Mouse (Mus musculus): ENCODE results near the gene Sept1.

Gene Sept1

GRCm38 (mm10) chr7:127218670-127219069 is 14.3 kb downstream of the Sept1 start:
- DNase-seq (ENCODE audit: low spot score): no peak

GRCm38 (mm10) chr7:127217901-127218642 is 14.9 kb downstream of the Sept1 start:
- no peak for DNase-seq (ENCODE audit: low spot score)

GRCm38 (mm10) chr7:127217475-127217874 is 15.5 kb downstream of the Sept1 start:
- DNase-seq (ENCODE audit: low spot score): no peak

GRCm38 (mm10) chr7:127216307-127216706 is 16.6 kb downstream of the Sept1 start:
- no peak for DNase-seq (ENCODE audit: low spot score)

- DNase-seq (ENCODE audit: low spot score): peak; percentile 90
Observed at GRCm38 (mm10) chr7:127214981-127215871, 17.7 kb downstream of the Sept1 start.

GRCm38 (mm10) chr7:127214521-127214920 is 18.4 kb downstream of the Sept1 start:
- peak; percentile 27 for DNase-seq (ENCODE audit: low spot score)

- no peak for DNase-seq (ENCODE audit: low spot score)
Observed at GRCm38 (mm10) chr7:127213930-127214329, 19.0 kb downstream of the Sept1 start.

GRCm38 (mm10) chr7:127213485-127213884 is 19.4 kb downstream of the Sept1 start:
- peak; percentile 70 for DNase-seq (ENCODE audit: low spot score)

- no peak for DNase-seq (ENCODE audit: low spot score)
Observed at GRCm38 (mm10) chr7:127212432-127213250, 20.3 kb downstream of the Sept1 start.

GRCm38 (mm10) chr7:127211014-127211745 is 21.8 kb downstream of the Sept1 start:
- DNase-seq (ENCODE audit: low spot score): no peak

- DNase-seq (ENCODE audit: low spot score): no peak
Observed at GRCm38 (mm10) chr7:127210266-127210665, 22.7 kb downstream of the Sept1 start.

- no peak for DNase-seq (ENCODE audit: low spot score)
Observed at GRCm38 (mm10) chr7:127209851-127210250, 23.1 kb downstream of the Sept1 start.

- peak; percentile 95 for DNase-seq (ENCODE audit: low spot score)
Observed at GRCm38 (mm10) chr7:127208553-127209438, 24.1 kb downstream of the Sept1 start, which contains the start of gene Mylpf. Gene Mylpf, plus strand, starts transcription at chr7:127208890.

- no peak for DNase-seq (ENCODE audit: low spot score)
Observed at GRCm38 (mm10) chr7:127208295-127208552, 24.7 kb downstream of the Sept1 start, which contains the start of gene Tbc1d10b. Gene Tbc1d10b, minus strand, starts transcription at chr7:127208468.

- peak; percentile 34 for DNase-seq (ENCODE audit: low spot score)
Observed at GRCm38 (mm10) chr7:127207374-127208294, 25.3 kb downstream of the Sept1 start.

GRCm38 (mm10) chr7:127206606-127207005 is 26.3 kb downstream of the Sept1 start:
- DNase-seq (ENCODE audit: low spot score): no peak

- DNase-seq (ENCODE audit: low spot score): no peak
Observed at GRCm38 (mm10) chr7:127196484-127196883, 36.4 kb downstream of the Sept1 start.

GRCm38 (mm10) chr7:127195544-127196295 is 37.2 kb downstream of the Sept1 start, which contains the start of gene Cd2bp2:
Gene Cd2bp2, minus strand, starts transcription at chr7:127196050.
- DNase-seq (ENCODE audit: low spot score): peak; percentile 99

- DNase-seq (ENCODE audit: low spot score): no peak
Observed at GRCm38 (mm10) chr7:127194633-127195029, 38.3 kb downstream of the Sept1 start.
